Mouse (Mus musculus): ENCODE measurements around the gene Gstp1. TPM values are rescaled to one million over a fixed set of nuclear protein-coding genes. Genes with fewer than 3 reads are reported as not detected.
A peak's percentile ranks its signal among the peaks of the same experiment; 100 is the strongest.

Gene Gstp1
- polyA plus RNA-seq, 1 experiment from 2014 or later = 1,107 TPM

DNA sequence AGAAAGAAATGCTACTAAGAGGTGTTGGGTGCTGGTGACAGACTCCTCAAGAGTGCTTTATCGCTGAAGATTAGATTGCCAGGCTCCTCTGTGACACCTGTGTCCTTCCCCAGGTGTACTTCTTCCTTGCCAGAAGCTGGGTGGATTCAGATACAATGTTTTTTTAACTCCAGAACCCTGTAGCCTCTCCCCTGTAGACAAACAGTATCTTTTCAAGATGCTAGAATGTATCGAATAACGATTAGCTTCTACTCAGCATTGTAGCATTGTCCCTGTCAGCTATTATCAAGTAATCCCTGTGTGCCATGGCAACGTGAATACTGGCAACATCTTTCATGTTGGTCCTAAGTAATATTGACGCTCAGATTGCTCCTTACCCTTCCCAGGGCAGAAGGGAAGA lies 4.0 kb downstream of the Gstp1 start:
- 46% methylated on average over 5 of the region's 5 CpGs for WGBS
- H3K27ac ChIP-seq (ENCODE audit: low read length) = peak overlapping the region; percentile 81

DNA sequence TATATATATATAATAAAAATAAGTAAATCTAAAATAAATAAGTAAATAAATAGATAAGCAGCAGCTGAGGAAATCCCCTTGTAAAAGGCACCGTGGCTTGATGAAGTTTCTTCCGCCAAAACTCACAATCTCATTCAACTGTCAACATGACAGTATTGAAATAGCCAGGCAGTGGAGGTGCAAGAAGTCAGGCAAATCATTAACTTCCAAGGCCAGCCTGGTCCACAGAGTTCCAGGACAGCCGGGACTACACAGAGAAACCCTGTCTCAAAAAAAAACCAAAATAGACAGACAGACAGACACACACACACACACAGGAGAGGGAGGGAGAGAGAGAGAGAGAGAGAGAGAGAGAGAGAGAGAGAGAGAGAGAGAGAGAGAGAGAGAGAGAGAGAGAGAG lies 4.5 kb downstream of the Gstp1 start:
- 66% methylated on average over 3 of the region's 3 CpGs for WGBS

More for the DNA sequence above, 4.0 kb downstream of the Gstp1 start:
- ATAC-seq = 0 out of 2 replicates have a peak, but pooled peaks have one; percentile 27
- Histone ChIP-seq H3K9me3 (ENCODE audit: control insufficient read depth, low read length) (no peaks in the 10 kb centered on the region), H3K27me3 (replicated peaks; ENCODE audit: control insufficient read depth, insufficient read depth, low read length) (no peaks in the 10 kb centered on the region), H3K4me1 (ENCODE audit: control insufficient read depth, insufficient read depth, low read length) (peaks cover 16% of the 10 kb centered on the region), H3K4me2 (ENCODE audit: low read depth, low read length) (0 out of 2 replicates have a peak overlapping the region, but pooled peaks have one; percentile 6), H3K4me3 (ENCODE audit: low read length) (no peak overlapping the region), H3K36me3 (ENCODE audit: control insufficient read depth, insufficient read depth, low read length) (0 out of 2 replicates have a peak, but pooled peaks cover 2% of the 10 kb centered on the region), H3K9ac (ENCODE audit: low read depth, low read length) (0 out of 2 replicates have a peak overlapping the region, but pooled peaks have one; percentile 21)

DNA sequence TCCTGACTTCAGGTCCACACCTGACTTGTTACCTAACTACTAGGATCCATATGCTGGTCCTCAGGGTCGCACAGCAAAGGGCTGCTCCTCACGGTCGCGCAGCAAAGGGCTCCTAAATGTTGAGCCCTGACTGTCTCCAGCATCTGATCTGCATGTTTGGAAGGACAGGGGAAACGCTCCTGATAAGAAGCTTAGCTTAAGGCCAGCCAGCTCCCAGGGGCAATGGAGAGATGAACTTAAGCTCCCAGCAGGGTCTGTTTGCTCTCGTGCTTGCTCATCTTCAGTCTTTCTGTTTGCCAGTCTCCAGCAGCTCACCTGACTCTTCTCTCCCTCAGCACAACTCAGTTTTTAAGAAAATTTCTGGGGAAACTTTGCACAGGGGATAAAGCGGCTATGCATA lies 5.1 kb downstream of the Gstp1 start:
- 55% methylated on average over 7 of the region's 7 CpGs for WGBS
- peak overlapping the region; percentile 51; the same call in 1 of the 2 replicates for H3K27ac ChIP-seq (ENCODE audit: low read length)

More for the DNA sequence above, 4.5 kb downstream of the Gstp1 start:
- Histone ChIP-seq H3K27me3 (replicated peaks; ENCODE audit: control insufficient read depth, insufficient read depth, low read length) (no peaks in the 10 kb centered on the region), H3K4me1 (ENCODE audit: control insufficient read depth, insufficient read depth, low read length) (peaks cover 15% of the 10 kb centered on the region), H3K27ac (ENCODE audit: low read length) (peak overlapping the region; percentile 81), H3K4me3 (ENCODE audit: low read length) (no peak overlapping the region), H3K36me3 (ENCODE audit: control insufficient read depth, insufficient read depth, low read length) (0 out of 2 replicates have a peak, but pooled peaks cover 2% of the 10 kb centered on the region), H3K9ac (ENCODE audit: low read depth, low read length) (no peak overlapping the region), H3K4me2 (ENCODE audit: low read depth, low read length) (0 out of 2 replicates have a peak overlapping the region, but pooled peaks have one; percentile 6), H3K9me3 (ENCODE audit: control insufficient read depth, low read length) (no peaks in the 10 kb centered on the region)
- peak; percentile 52 for ATAC-seq

DNA sequence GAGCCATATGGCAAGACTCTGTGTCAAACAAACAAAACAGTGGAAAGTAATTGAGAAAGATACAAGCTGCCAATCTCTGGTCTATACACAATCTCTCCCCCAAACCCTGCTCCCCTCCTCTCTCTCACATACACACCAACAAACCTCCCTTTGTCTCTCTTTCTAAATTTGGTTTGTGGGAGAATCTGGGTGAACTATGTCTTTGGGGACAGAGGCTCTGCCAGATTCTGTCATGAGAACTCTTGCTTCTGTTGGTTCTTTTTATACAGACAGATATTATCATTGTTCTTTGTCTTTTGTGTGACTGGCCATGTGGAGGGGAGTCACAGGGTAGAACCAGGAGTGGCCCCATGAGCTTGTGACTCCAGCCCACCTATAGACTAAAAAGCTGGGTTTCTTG lies 10.2 kb downstream of the Gstp1 start:
- no peak overlapping the region for H3K4me3 ChIP-seq (ENCODE audit: low read length)
- ATAC-seq = no peak
- no peaks in the 10 kb centered on the region for H3K27me3 ChIP-seq (replicated peaks; ENCODE audit: control insufficient read depth, insufficient read depth, low read length)
- no peak overlapping the region for H3K9ac ChIP-seq (ENCODE audit: low read depth, low read length)
- H3K9me3 ChIP-seq (ENCODE audit: control insufficient read depth, low read length) = 0 out of 2 replicates have a peak, but pooled peaks cover 3% of the 10 kb centered on the region
- no peak overlapping the region for H3K4me2 ChIP-seq (ENCODE audit: low read depth, low read length)
- H3K36me3 ChIP-seq (ENCODE audit: control insufficient read depth, insufficient read depth, low read length) = no peaks in the 10 kb centered on the region
- H3K4me1 ChIP-seq (ENCODE audit: control insufficient read depth, insufficient read depth, low read length) = no peaks in the 10 kb centered on the region
- no peak overlapping the region for H3K27ac ChIP-seq (ENCODE audit: low read length)

More for the DNA sequence above, 5.1 kb downstream of the Gstp1 start:
- H3K4me3 ChIP-seq (ENCODE audit: low read length) = no peak overlapping the region
- H3K4me2 ChIP-seq (ENCODE audit: low read depth, low read length) = no peak overlapping the region
- ATAC-seq = no peak
- 0 out of 2 replicates have a peak, but pooled peaks cover 2% of the 10 kb centered on the region for H3K36me3 ChIP-seq (ENCODE audit: control insufficient read depth, insufficient read depth, low read length)
- peaks cover 12% of the 10 kb centered on the region; the same call in 1 of the 2 replicates for H3K4me1 ChIP-seq (ENCODE audit: control insufficient read depth, insufficient read depth, low read length)
- no peak overlapping the region for H3K9ac ChIP-seq (ENCODE audit: low read depth, low read length)
- no peaks in the 10 kb centered on the region for H3K9me3 ChIP-seq (ENCODE audit: control insufficient read depth, low read length)
- H3K27me3 ChIP-seq (replicated peaks; ENCODE audit: control insufficient read depth, insufficient read depth, low read length) = no peaks in the 10 kb centered on the region

DNA sequence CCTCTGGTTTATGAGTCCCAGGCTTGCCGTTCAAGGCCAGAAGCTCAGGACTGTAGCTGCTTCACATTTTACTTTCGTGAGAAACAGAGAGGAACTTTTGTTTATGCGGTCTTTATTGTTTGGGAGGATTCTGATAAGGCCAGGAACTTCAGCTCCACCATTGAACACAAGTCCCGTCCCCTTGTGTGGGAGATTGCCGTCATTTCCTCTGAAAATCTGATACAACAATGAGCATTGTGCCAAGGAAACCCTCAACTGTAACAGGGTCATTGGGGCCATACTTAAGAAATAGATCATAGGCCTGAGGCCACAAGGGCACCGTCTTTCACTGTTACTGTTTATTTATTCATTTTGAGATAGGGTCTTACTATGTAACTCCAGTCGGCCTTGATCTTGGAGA lies 14.6 kb downstream of the Gstp1 start:
- ATAC-seq = no peak
- 68% methylated on average over 7 of the region's 7 CpGs for WGBS
- Histone ChIP-seq H3K27me3 (replicated peaks; ENCODE audit: control insufficient read depth, insufficient read depth, low read length) (no peaks in the 10 kb centered on the region), H3K4me2 (ENCODE audit: low read depth, low read length) (no peak overlapping the region), H3K36me3 (ENCODE audit: control insufficient read depth, insufficient read depth, low read length) (no peaks in the 10 kb centered on the region), H3K9me3 (ENCODE audit: control insufficient read depth, low read length) (0 out of 2 replicates have a peak, but pooled peaks cover 3% of the 10 kb centered on the region), H3K4me1 (ENCODE audit: control insufficient read depth, insufficient read depth, low read length) (peaks cover 12% of the 10 kb centered on the region; the same call in 1 of the 2 replicates), H3K27ac (ENCODE audit: low read length) (no peak overlapping the region), H3K4me3 (ENCODE audit: low read length) (no peak overlapping the region), H3K9ac (ENCODE audit: low read depth, low read length) (no peak overlapping the region)

DNA sequence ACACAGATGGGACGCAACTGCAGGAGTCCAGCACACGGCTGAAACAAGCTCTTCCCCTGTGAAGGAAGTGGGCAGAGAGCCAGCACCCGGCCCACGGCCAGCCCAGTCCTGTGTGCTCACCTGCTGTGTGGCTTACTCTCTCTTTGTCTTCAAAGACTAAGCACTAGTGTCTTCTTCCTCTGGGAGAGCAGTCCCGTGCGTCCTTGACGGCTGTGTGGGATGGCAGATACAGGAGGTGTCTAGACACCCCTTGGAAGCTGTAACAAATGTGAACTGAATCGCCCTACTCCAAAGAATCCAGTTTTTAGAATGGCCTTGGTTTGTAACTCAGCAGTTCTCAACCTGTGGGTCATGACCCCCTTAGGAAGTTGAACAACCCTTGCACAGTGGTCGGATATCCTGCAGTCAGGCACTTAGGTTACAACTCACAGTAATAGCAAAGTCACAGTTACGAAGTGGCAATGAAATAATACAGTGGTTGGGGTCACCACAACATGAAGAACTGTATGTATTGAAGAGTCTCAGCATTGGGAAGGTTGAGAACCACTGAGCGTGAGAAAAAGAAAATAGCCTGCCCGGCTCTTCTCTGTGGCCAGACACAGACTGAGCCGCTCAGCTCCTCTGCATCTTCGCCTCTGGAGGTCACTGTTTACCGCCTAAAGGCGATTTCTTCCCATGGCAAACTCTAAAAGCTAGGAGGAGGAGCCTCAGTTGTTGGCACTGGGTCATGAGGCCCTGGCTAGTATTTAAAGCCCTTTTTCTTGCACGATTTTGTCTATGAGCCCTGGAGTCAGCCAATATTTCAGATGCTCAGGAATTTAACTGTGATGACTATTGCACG lies 18.8 kb downstream of the Gstp1 start:
- Histone ChIP-seq H3K27ac (ENCODE audit: low read length) (no peak overlapping the region; the same call in none of the 2 replicates), H3K9ac (ENCODE audit: low read depth, low read length) (peak overlapping the region; percentile 34), H3K27me3 (replicated peaks; ENCODE audit: control insufficient read depth, insufficient read depth, low read length) (no peaks in the 10 kb centered on the region), H3K4me3 (ENCODE audit: low read length) (no peak overlapping the region; the same call in 1 of the 2 replicates), H3K4me1 (ENCODE audit: control insufficient read depth, insufficient read depth, low read length) (peaks cover 12% of the 10 kb centered on the region; the same call in 1 of the 2 replicates), H3K36me3 (ENCODE audit: control insufficient read depth, insufficient read depth, low read length) (no peaks in the 10 kb centered on the region), H3K9me3 (ENCODE audit: control insufficient read depth, low read length) (no peaks in the 10 kb centered on the region), H3K4me2 (ENCODE audit: low read depth, low read length) (no peak overlapping the region)
- peak; percentile 92 for ATAC-seq
- WGBS = 30% methylated on average over 18 of the region's 18 CpGs

DNA sequence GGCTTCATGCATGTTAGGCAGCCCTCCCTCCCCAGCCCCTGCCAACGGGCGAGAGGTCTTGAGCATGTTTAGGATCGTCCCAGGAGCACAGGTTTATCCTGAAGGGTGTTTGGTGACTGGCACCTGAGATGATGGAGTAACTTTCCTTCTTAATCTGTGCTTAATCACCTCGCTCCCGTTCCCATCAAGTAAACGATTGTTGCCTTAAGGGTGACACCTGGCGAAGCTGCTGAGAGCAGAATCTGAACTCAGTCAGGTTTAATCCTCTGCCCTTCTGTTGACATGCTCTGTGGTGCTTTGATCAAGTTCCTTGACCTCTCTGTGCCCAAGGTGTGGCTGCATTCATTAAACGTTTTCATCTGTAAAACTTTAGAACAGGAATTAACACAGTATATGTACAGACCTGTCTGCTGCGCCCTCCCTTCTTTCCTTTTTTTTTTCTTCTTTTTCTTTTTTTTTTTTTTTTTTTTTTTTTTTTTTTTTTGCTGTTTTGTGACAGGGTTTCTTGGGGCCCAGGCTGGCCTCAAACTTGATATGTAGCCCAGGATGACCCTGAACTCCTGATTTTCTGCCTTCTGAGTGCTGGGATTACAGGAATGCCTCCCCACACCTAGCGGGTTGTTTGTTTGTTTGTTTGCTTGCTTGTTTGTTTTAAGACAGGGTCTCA lies 19.7 kb downstream of the Gstp1 start:
- peaks cover 14% of the 10 kb centered on the region; the same call in 1 of the 2 replicates for H3K4me1 ChIP-seq (ENCODE audit: control insufficient read depth, insufficient read depth, low read length)
- no peak overlapping the region for H3K4me2 ChIP-seq (ENCODE audit: low read depth, low read length)

DNA sequence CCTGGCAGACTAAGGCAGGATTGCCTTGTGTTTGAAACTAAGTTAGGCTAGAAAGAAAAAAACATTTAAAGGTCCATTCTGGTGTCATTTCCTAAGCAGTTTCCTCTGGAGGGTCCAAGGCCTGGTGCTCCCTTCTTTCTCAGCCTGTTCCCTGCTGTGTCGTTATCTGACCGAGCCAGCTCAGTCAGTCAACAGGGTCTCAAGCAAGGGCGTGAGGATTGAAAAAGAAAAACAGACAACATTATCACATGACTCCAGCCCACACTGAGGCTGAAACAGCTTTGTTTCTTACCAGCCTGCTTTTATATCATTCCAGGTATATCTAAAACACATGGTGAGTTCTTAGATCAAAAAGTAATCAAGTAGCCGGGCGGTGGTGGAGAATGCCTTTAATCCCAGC lies 22.1 kb downstream of the Gstp1 start:
- Histone ChIP-seq H3K9me3 (ENCODE audit: control insufficient read depth, low read length) (no peaks in the 10 kb centered on the region), H3K27ac (ENCODE audit: low read length) (no peak overlapping the region), H3K36me3 (ENCODE audit: control insufficient read depth, insufficient read depth, low read length) (no peaks in the 10 kb centered on the region), H3K4me1 (ENCODE audit: control insufficient read depth, insufficient read depth, low read length) (peaks cover 21% of the 10 kb centered on the region), H3K27me3 (replicated peaks; ENCODE audit: control insufficient read depth, insufficient read depth, low read length) (no peaks in the 10 kb centered on the region), H3K4me2 (ENCODE audit: low read depth, low read length) (no peak overlapping the region), H3K9ac (ENCODE audit: low read depth, low read length) (0 out of 2 replicates have a peak overlapping the region, but pooled peaks have one; percentile 6), H3K4me3 (ENCODE audit: low read length) (no peak overlapping the region)
- ATAC-seq = no peak
- WGBS = 62% methylated on average over 5 of the region's 5 CpGs

More for the DNA sequence above, 19.7 kb downstream of the Gstp1 start:
- no peak for ATAC-seq
- Histone ChIP-seq H3K9ac (ENCODE audit: low read depth, low read length) (no peak overlapping the region), H3K27ac (ENCODE audit: low read length) (no peak overlapping the region), H3K27me3 (replicated peaks; ENCODE audit: control insufficient read depth, insufficient read depth, low read length) (no peaks in the 10 kb centered on the region), H3K9me3 (ENCODE audit: control insufficient read depth, low read length) (no peaks in the 10 kb centered on the region), H3K36me3 (ENCODE audit: control insufficient read depth, insufficient read depth, low read length) (no peaks in the 10 kb centered on the region), H3K4me3 (ENCODE audit: low read length) (no peak overlapping the region)
- WGBS = 55% methylated on average over 10 of the region's 10 CpGs

DNA sequence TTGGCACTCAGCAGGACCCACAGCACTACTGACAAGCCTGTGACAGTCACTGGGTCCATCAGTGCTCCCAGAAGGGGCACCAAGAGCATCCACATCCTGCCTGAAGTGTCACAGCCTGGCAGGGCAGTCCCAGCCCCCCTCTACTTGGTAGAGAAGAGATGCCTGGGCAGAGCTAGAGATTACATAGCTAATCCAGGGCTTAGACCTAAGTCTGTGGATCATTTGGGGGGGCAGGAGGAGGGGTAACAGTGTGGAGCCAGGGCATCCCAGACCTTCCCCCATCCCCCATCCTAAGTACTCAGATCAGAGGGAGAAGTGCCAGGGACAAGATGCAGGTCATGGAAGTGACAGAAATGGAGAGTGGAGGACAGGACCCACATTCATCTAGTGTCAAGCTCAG lies 23.0 kb downstream of the Gstp1 start:
- Histone ChIP-seq H3K36me3 (ENCODE audit: control insufficient read depth, insufficient read depth, low read length) (0 out of 2 replicates have a peak, but pooled peaks cover under 1% of the 10 kb centered on the region), H3K27ac (ENCODE audit: low read length) (no peak overlapping the region), H3K9ac (ENCODE audit: low read depth, low read length) (no peak overlapping the region), H3K4me1 (ENCODE audit: control insufficient read depth, insufficient read depth, low read length) (peaks cover 21% of the 10 kb centered on the region), H3K4me3 (ENCODE audit: low read length) (no peak overlapping the region), H3K27me3 (replicated peaks; ENCODE audit: control insufficient read depth, insufficient read depth, low read length) (no peaks in the 10 kb centered on the region), H3K4me2 (ENCODE audit: low read depth, low read length) (no peak overlapping the region), H3K9me3 (ENCODE audit: control insufficient read depth, low read length) (no peaks in the 10 kb centered on the region)
- ATAC-seq = no peak
